Comparison of ENCODE assay signal across 28 mouse cellular contexts in genomic region chr16:36651174-36651766, GRCm38 (mm10). TPM values are rescaled to one million over a fixed set of nuclear protein-coding genes. Genes with fewer than 3 reads are reported as not detected.
"Had no signal": no experiment of that assay in that cellular context is flagged by ENCODE, and none has a peak within 500 bp of the region (broad histone marks: within the 10 kb centered on the region; RNA-seq: fewer than 3 reads in every experiment).

No protein-coding gene starts in this region.

- DNase-seq: gastrocnemius, adult 2 months; gastrocnemius, postnatal 10 days; gastrocnemius, postnatal 25 days; heart, adult 18-20 months; heart, postnatal 14 days; heart, postnatal 36 days; kidney, adult 18-20 months; kidney, adult 8-10 months; kidney, postnatal 10 days; kidney, postnatal 25 days; kidney, postnatal 4 days; liver; liver, embryonic 13.5 days had no signal

- H3K36me3 ChIP-seq: heart, embryonic 13.5 days; heart, embryonic 15.5 days; hindbrain, embryonic 13.5 days; hindbrain, embryonic 15.5 days; intestine, embryonic 15.5 days; limb, embryonic 10.5 days; limb, embryonic 12.5 days; liver, embryonic 13.5 days had no signal

- H3K27ac ChIP-seq: gastrocnemius, adult 2 months; heart, embryonic 13.5 days; heart, embryonic 15.5 days; hindbrain, embryonic 13.5 days; hindbrain, embryonic 15.5 days; intestine, embryonic 15.5 days; layer of hippocampus, adult 2 months; left cerebral cortex, adult 2 months; limb, embryonic 10.5 days; limb, embryonic 12.5 days; liver, embryonic 13.5 days had no signal

- H3K27me3 ChIP-seq: heart, embryonic 13.5 days; heart, embryonic 15.5 days; hindbrain, embryonic 13.5 days; hindbrain, embryonic 15.5 days; intestine, embryonic 15.5 days; limb, embryonic 12.5 days; liver, embryonic 13.5 days had no signal

- H3K9ac ChIP-seq: heart, embryonic 13.5 days; heart, embryonic 15.5 days; hindbrain, embryonic 13.5 days; hindbrain, embryonic 15.5 days; intestine, embryonic 15.5 days; limb, embryonic 12.5 days; liver, embryonic 13.5 days had no signal

- H3K4me1 ChIP-seq: heart, embryonic 13.5 days; heart, embryonic 15.5 days; hindbrain, embryonic 15.5 days; intestine, embryonic 15.5 days; limb, embryonic 10.5 days; limb, embryonic 12.5 days; liver, embryonic 13.5 days had no signal

- H3K4me3 ChIP-seq: gastrocnemius, adult 2 months; heart, embryonic 13.5 days; heart, embryonic 15.5 days; hindbrain, embryonic 13.5 days; hindbrain, embryonic 15.5 days; intestine, embryonic 15.5 days; layer of hippocampus, adult 2 months; left cerebral cortex, adult 2 months; limb, embryonic 10.5 days; limb, embryonic 12.5 days; liver, embryonic 13.5 days had no signal

- H3K4me2 ChIP-seq: heart, embryonic 11.5 days; heart, embryonic 13.5 days; heart, embryonic 15.5 days; hindbrain, embryonic 13.5 days; hindbrain, embryonic 15.5 days; intestine, embryonic 15.5 days; limb, embryonic 12.5 days; liver, embryonic 11.5 days; liver, embryonic 13.5 days had no signal

- ATAC-seq: inflammation-experienced regulatory T-cells, adult 6 months; intestine, embryonic 15.5 days; intestine, postnatal 0 days had no signal

- H3K9me3 ChIP-seq: heart, embryonic 15.5 days; hindbrain, embryonic 13.5 days; hindbrain, embryonic 15.5 days; intestine, embryonic 15.5 days; limb, embryonic 10.5 days; limb, embryonic 12.5 days; liver, embryonic 13.5 days had no signal

RNA-seq across cellular contexts. Expression of gene Ildr1, which starts 42.5 kb away (rescaled TPM):
- total RNA-seq: gastrocnemius, postnatal 4 days; heart, postnatal 36 days had no signal
- polyA plus RNA-seq: heart, embryonic 11.5 days; heart, postnatal 0 days; liver, embryonic 11.5 days had no signal
